Mouse (Mus musculus) cerebellum, adult 8-10 months (tissue): ENCODE measurements around the gene 4933402N22Rik.
"Not testable (repeated sequence)": the region's sequence is repeated elsewhere in the genome, so short reads cannot be mapped to it uniquely, and the experiment has no call there.

Experiments
- DNase-seq: peaks from one replicate; pipeline ENCODE4 v3.0.0; 2022

Gene 4933402N22Rik

GRCm38 (mm10) chr5:11917743-11918142 is at the start of gene 4933402N22Rik:
Gene 4933402N22Rik (plus strand): TSS chr5:11918043.
- DNase-seq, result not testable (repeated sequence)

- DNase-seq, result not testable (repeated sequence)
Observed at GRCm38 (mm10) chr5:11923790-11924189, 5.9 kb downstream of the 4933402N22Rik start.
